ENCODE assay signal across 9 mouse cellular contexts in the genomic region with DNA sequence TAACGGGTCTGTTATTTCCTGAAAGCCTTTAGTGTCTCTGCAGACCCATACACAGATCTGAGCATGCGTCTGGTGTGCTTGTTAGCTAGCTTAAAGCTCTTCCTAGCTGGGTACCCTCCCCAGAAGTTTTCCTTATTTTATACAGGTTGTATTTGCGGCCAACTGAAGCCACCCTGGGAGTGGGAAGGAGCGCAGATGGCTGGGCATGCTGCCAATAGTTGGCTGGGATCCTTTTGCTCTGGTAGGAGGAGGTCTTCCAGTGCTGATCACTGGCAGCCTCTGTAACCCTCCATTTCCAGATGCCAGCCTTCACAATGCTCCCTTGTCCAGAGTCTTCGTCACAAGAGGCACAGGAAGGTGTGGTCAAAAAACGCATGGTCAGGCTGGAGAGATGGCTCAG. TPM values are rescaled to one million over a fixed set of nuclear protein-coding genes. Genes with fewer than 3 reads are reported as not detected.
DNase-seq lines count a peak whose midpoint lies in the region; ATAC-seq and TF ChIP-seq lines count a peak whose summit lies in the region.
"Had no signal": no experiment of that assay in that cellular context is flagged by ENCODE, and none has a peak within 500 bp of the region (broad histone marks: within the 10 kb centered on the region; RNA-seq: fewer than 3 reads in every experiment).

No protein-coding gene starts in this region.

- H3K27me3 ChIP-seq in lung, embryonic 16.5 days (ENCODE audit: control insufficient read depth, insufficient read depth, low read depth, low read length) = no peaks in the 10 kb centered on the region

- no peak for DNase-seq in lung, postnatal 25 days (ENCODE audit: low spot score)
- DNase-seq in cerebellum, postnatal 25 days = peak; percentile 63 to 77
- DNase-seq in heart, postnatal 14 days = peak; percentile 57 to 68
- peak; percentile 61 to 73 for DNase-seq in layer of hippocampus, postnatal 14 days (ENCODE audit: low spot score in 2 of 2)
- no peak for DNase-seq in B cell, adult 2 months
- no peak for DNase-seq in thymus, postnatal 4 days

- H3K9me3 ChIP-seq in lung, embryonic 16.5 days (ENCODE audit: control insufficient read depth, low read length) = no peaks in the 10 kb centered on the region

- intact Hi-C loops in heart, postnatal 14 days (cut with DNase I) = no loop called here

- peaks cover 10% of the 10 kb centered on the region for H3K4me1 ChIP-seq in lung, embryonic 16.5 days (replicated peaks; ENCODE audit: control insufficient read depth, insufficient read depth, low read length)
- peaks cover 15% of the 10 kb centered on the region for H3K4me1 ChIP-seq in olfactory bulb, adult 2 months (ENCODE audit: control insufficient read depth, insufficient read depth, low read length)

- H3K4me2 ChIP-seq in lung, embryonic 16.5 days (ENCODE audit: low read depth, low read length) = no peak overlapping the region

- peak; percentile 76 for ATAC-seq in lung, embryonic 16.5 days (ENCODE audit: low read depth)

- H3K27ac ChIP-seq in lung, embryonic 16.5 days (ENCODE audit: low read length) = peak overlapping the region; percentile 88
- H3K27ac ChIP-seq in olfactory bulb, adult 2 months (ENCODE audit: insufficient read depth, low read depth, low read length) = peak overlapping the region; percentile 63

- 21% methylated on average over 6 of the region's 6 CpGs for WGBS in lung, embryonic 16.5 days
- WGBS in olfactory bulb, adult 2 months = 13% methylated on average over 6 of the region's 6 CpGs

- H3K36me3 ChIP-seq in lung, embryonic 16.5 days (ENCODE audit: control insufficient read depth, insufficient read depth, low read length) = peaks cover 2% of the 10 kb centered on the region; the same call in 1 of the 2 replicates

- H3K9ac ChIP-seq in lung, embryonic 16.5 days (ENCODE audit: low read length) = no peak overlapping the region

- no peak for TF ChIP-seq CTCF in olfactory bulb, adult 2 months (IDR thresholded peaks at IDR 0.05; ENCODE audit: insufficient read depth, low read depth, low read length)

- H3K4me3 ChIP-seq in lung, embryonic 16.5 days (ENCODE audit: low read length) = no peak overlapping the region
- no peak overlapping the region for H3K4me3 ChIP-seq in olfactory bulb, adult 2 months (ENCODE audit: insufficient read depth, low read depth, low read length)

- no peak for TF ChIP-seq POLR2A in olfactory bulb, adult 2 months (IDR thresholded peaks at IDR 0.05; ENCODE audit: insufficient read depth, low read depth, low read length)

RNA-seq across cellular contexts. Expression of a gene that starts 7.0 kb away (rescaled TPM):
- 0.44 and 0.75 TPM in 2 replicates for polyA plus RNA-seq in lung, embryonic 16.5 days (2015; fragmentation: Nextera tagmentation; extraction: Ambion mirVana)
- not detected for total RNA-seq in heart, postnatal 14 days (2021)
- not detected for total RNA-seq in layer of hippocampus, postnatal 14 days (2021)
- not detected in 2 replicates for polyA plus RNA-seq in olfactory bulb, adult 2 months (2012; ENCODE audit: insufficient read depth, insufficient read length, low replicate concordance, missing spikeins)
- polyA plus RNA-seq: liver, embryonic 16.5 days had no signal

RNA-seq across cellular contexts. Expression of a gene that starts 29.0 kb away (rescaled TPM):
- polyA plus RNA-seq in lung, embryonic 16.5 days (2015; fragmentation: Nextera tagmentation; extraction: Ambion mirVana) = 79.4 and 80.6 TPM in 2 replicates
- total RNA-seq in heart, postnatal 14 days (2021) = 100 to 1,000 TPM; 109 to 113 TPM
- total RNA-seq in layer of hippocampus, postnatal 14 days (2021) = 100 to 1,000 TPM; 155 to 177 TPM
- 65.3 and 733 TPM in 2 replicates for polyA plus RNA-seq in olfactory bulb, adult 2 months (2012; ENCODE audit: insufficient read depth, insufficient read length, low replicate concordance, missing spikeins)

RNA-seq across cellular contexts. Expression of a gene that starts 31.5 kb away (rescaled TPM):
- 6.4 and 7.4 TPM in 2 replicates for polyA plus RNA-seq in lung, embryonic 16.5 days (2015; fragmentation: Nextera tagmentation; extraction: Ambion mirVana)
- 10 to 100 TPM; 34.8 to 35.2 TPM for total RNA-seq in heart, postnatal 14 days (2021)
- 10 to 100 TPM; 16.2 to 16.7 TPM for total RNA-seq in layer of hippocampus, postnatal 14 days (2021)
- polyA plus RNA-seq in olfactory bulb, adult 2 months (2012; ENCODE audit: insufficient read depth, insufficient read length, low replicate concordance, missing spikeins) = not detected in 2 replicates

RNA-seq across cellular contexts. Expression of a gene that starts 48.7 kb away (rescaled TPM):
- 5.3 and 6.0 TPM in 2 replicates for polyA plus RNA-seq in lung, embryonic 16.5 days (2015; fragmentation: Nextera tagmentation; extraction: Ambion mirVana)
- total RNA-seq in heart, postnatal 14 days (2021) = 1 to 10 TPM; 4.8 to 5.0 TPM
- total RNA-seq in layer of hippocampus, postnatal 14 days (2021) = 1 to 10 TPM; 5.3 to 6.8 TPM
- polyA plus RNA-seq in olfactory bulb, adult 2 months (2012; ENCODE audit: insufficient read depth, insufficient read length, low replicate concordance, missing spikeins) = not detected in 2 replicates

Comparison
In these comparisons a context has a peak if more than half of its experiments do, and no peak if none do; other contexts are left out.
1. DNase-seq: peak in cerebellum, postnatal 25 days (2 of 2), heart, postnatal 14 days (2 of 2) and layer of hippocampus, postnatal 14 days (2 of 2); none in lung, postnatal 25 days (single experiment), B cell, adult 2 months (0 of 2) and thymus, postnatal 4 days (single experiment).